Mouse (Mus musculus): ENCODE data around the gene N4bp2. TPM values are rescaled to one million over a fixed set of nuclear protein-coding genes. Genes with fewer than 3 reads are reported as not detected.

Gene N4bp2
- total RNA-seq, 2 experiments from 2014 or later = 33.7 to 36.6 TPM

DNA sequence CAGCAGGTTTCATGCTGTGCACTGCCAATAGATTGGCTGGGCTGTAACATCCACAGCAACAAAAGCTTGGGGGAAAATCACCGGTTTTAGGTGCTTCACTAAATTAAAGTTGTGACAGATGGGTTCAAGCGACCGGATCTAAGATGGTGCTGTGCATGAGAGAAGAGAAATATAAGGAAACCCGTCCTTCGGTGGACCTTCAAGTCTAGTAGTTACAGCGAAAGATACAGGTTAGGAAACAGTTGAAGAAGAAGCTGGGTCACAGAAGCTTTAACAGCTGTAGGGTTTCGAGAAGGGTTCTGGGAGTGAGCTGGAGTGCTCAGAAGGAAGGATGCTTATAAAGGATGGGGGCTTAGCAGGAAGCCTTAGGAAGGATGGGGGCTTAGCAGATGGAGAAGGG lies 101.2 kb downstream of the N4bp2 start:
- no peak for DNase-seq

- DNase-seq = no peak
Observed at GRCm38 (mm10) chr5:65864946-65865345, 101.6 kb downstream of the N4bp2 start.

- DNase-seq = no peak
Observed at GRCm38 (mm10) chr5:65866591-65866990, 103.3 kb downstream of the N4bp2 start.

DNA sequence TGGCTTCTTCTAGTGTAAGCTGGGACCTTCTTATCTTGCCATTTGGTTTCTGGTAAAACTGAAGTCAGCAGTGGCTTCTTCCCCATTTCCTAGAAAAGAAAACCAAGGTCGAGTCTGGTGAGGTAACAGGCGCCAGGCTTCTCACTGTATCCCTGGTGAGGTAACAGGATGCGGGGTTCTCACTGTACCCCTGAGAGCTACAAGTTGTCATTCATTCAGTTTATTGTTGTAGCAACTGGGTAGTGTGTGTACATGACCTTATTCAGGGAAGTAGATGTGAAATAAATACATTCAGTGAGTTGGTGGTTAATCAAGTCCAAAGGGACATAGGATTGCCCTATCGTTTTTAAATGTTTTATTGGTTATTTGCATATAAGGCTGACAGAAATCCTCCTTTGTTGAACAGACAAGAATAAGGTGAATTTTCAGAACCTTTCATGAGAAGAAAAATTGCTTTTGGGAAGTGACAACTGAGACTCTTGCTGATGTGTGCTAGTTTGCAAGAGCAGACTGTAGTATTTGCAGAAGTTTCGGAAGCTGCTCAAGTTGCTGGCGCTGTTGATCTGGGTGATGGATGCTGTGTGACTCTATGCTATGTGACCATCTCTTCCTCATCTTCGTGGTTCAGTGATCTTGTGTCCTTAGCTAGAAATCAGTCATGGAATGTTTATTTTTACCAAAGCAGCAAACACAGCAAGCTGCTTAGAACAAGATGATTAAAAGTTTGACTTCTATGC lies 104.2 kb downstream of the N4bp2 start:
- no peak for DNase-seq

DNA sequence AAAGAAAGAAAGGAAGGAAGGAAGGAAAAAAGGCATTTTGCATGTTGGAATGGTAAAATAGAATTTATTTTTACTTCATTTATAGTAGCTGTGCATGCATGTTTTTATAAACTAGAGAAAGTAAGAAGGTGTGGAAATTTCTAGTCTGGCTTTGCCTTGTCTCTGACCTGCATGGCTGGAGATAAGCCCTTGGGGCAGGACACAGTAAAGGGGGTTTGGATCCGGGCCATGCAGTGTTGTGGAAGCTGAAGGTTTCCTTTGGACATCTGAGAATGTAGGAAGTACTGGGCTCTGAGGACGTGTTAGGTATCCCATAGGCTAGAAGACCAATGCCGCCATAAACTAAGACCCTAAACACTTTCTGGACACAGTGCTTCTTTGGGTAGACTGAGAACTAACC lies 105.1 kb downstream of the N4bp2 start:
- no peak for DNase-seq

DNA sequence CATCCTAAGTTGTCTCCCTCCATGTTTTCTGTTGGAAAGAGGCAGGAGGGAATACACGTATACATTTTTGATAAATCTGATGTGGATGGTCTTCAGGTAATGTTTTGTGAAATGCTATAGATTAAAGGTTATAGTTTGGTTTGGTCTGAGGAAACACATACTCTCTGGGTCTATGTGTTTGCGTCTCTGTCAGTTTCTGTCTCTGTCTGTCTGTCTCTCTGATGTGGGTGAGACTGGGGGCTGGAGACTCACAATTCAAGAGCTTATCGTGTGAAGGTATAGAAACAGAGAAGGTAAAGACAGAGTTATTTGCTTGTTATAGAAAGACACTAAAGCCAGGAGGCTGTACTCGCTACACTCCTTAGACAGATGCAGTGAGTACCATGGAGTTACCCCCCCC lies 106.3 kb downstream of the N4bp2 start:
- DNase-seq = no peak

GRCm38 (mm10) chr5:65871276-65871875 lies 108.1 kb downstream of the N4bp2 start:
- DNase-seq = no peak

- DNase-seq = no peak
Observed at GRCm38 (mm10) chr5:65873212-65873611, 109.9 kb downstream of the N4bp2 start.

DNA sequence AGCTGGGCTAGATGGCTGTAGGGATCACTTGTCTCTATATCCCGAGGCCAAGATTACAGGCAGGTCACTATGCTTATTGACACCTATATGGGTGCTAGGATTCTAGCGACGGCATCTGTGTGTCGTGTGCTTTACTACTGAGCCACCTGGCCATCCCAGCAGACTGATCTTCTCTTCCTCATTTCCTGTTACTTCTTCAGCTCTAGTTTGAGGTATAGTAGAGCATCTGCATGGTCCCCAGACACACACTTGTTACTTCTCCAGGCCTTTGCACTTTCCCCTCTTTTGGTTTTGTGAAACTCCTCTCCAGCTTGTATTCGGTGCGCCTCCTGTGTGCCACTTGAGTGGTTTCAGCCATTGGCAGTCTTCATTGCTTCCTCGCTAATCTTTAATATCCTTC lies 111.9 kb downstream of the N4bp2 start:
- no peak for DNase-seq

GRCm38 (mm10) chr5:65878367-65878766 lies 115.0 kb downstream of the N4bp2 start:
- no peak for DNase-seq

Other genes starting within 250 kb of the N4bp2 start
- gene Smim14, start 226.3 kb upstream of the N4bp2 start, total RNA-seq (2021) = 10 to 100 TPM; 89.6 to 89.9 TPM
- gene Ube2k, start 226.3 kb upstream of the N4bp2 start, total RNA-seq (2021) = 10 to 100 TPM; 84.6 to 87.0 TPM
- gene Pds5a, start 65.2 kb upstream of the N4bp2 start, total RNA-seq (2021) = 10 to 100 TPM; 88.1 to 93.2 TPM
- gene Rhoh, start 97.7 kb downstream of the N4bp2 start, total RNA-seq (2021) = under 1 TPM; 0.26 to 0.34 TPM
- under 1 TPM in 1 of 2 experiments, not detected in 1; 0.54 TPM for gene Chrna9, start 171.4 kb downstream of the N4bp2 start, total RNA-seq (2021)
- not detected for gene 9130230L23Rik, start 240.8 kb downstream of the N4bp2 start, total RNA-seq (2021)